Mouse (Mus musculus) stomach, postnatal 0 days (tissue): ENCODE results near the gene Fhl3.
A peak's percentile ranks its signal among the peaks of the same experiment; 100 is the strongest.

Experiments used
- CTCF ChIP-seq: IDR thresholded peaks from 2 replicates; pipeline ENCODE4 v1.5.1; 2016; ENCODE audit warnings: antibody characterized with exemption, low read depth, mild to moderate bottlenecking, moderate library complexity
- EP300 ChIP-seq: optimal IDR thresholded peaks from 2 replicates; pipeline ENCODE3; 2016; ENCODE audit warnings: antibody characterized with exemption

GRCm38 (mm10) chr4:124685004-124685403 is 15.5 kb upstream of the Fhl3 start:
- TF ChIP-seq CTCF (peak; percentile 55), EP300 (no peak)
